Mouse (Mus musculus) liver, embryonic 18 days (tissue): ENCODE measurements around the gene Nrn1. TPM values are rescaled to one million over a fixed set of nuclear protein-coding genes. Genes with fewer than 3 reads are reported as not detected.

Experiments
- polyA plus RNA-seq: library from polyadenylated mRNA; depleted of rRNA; stranded (reverse); fragments of >200 nt; gene quantifications from 2 replicates; pipeline ENCODE4 v1.2.3, GENCODE M21; 2012; rRNA removed

Nrn1 gene
- polyA plus RNA-seq = 157 and 203 TPM in 2 replicates

GRCm38 (mm10) chr13:36734731-36735571 is at the start of gene Nrn1:
Nrn1 (minus strand) TSS chr13:36735131.

